Mouse (Mus musculus) CD4-positive, CD25-positive, alpha-beta regulatory T cell, adult 4 months (primary cell): ENCODE results near the gene Kcnd3. TPM values are rescaled to one million over a fixed set of nuclear protein-coding genes. Genes with fewer than 3 reads are reported as not detected.

Experiments used
- polyA plus RNA-seq, 2 experiments: library from polyadenylated mRNA; unstranded; fragments of 100-300 nt; shearing (Covaris generic); gene quantifications; one replicate each; pipeline ENCODE4 v1.2.1; 2017

Kcnd3 gene
- polyA plus RNA-seq, 2 experiments from 2014 or later, result 0.12 TPM; not detected in 1

Other genes with a start within 250 kb of the Kcnd3 start
- gene Ddx20, start 235.2 kb downstream of the Kcnd3 start, polyA plus RNA-seq, result 10 to 100 TPM; 10.2 to 12.1 TPM